Mouse (Mus musculus): Measurements from ENCODE around the gene Vps37b. TPM values are rescaled to one million over a fixed set of nuclear protein-coding genes. Genes with fewer than 3 reads are reported as not detected.

The Vps37b gene
- total RNA-seq (2023), result 907 TPM

DNA sequence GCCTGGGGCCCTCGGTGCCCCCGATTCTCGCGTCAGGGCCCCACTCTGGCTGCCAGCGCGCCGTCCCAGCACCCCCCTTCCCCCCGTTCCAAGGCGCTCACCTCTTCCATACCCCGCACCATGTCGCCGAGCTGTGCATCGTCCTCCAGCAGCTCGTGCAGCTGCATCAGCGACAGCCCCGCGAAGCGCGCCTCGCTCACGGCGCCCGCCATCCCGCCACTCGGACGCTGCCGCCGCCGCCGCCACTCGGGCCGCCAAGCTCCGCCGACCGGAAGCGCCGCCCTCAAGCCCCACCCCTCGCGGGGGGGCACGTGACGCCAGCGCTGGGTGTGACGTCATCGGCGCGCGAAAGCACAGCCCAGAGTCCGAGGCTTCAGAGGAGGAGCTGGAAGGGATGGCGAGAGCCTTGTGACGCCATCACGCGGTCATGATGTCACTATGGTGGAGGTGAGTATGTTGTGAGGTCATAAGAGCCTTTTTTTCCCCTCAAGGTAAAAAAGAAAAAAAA is at the start of gene Vps37b:
Gene Vps37b, minus strand, starts transcription at position 270 of the 508 bp plus-strand sequence.

DNA sequence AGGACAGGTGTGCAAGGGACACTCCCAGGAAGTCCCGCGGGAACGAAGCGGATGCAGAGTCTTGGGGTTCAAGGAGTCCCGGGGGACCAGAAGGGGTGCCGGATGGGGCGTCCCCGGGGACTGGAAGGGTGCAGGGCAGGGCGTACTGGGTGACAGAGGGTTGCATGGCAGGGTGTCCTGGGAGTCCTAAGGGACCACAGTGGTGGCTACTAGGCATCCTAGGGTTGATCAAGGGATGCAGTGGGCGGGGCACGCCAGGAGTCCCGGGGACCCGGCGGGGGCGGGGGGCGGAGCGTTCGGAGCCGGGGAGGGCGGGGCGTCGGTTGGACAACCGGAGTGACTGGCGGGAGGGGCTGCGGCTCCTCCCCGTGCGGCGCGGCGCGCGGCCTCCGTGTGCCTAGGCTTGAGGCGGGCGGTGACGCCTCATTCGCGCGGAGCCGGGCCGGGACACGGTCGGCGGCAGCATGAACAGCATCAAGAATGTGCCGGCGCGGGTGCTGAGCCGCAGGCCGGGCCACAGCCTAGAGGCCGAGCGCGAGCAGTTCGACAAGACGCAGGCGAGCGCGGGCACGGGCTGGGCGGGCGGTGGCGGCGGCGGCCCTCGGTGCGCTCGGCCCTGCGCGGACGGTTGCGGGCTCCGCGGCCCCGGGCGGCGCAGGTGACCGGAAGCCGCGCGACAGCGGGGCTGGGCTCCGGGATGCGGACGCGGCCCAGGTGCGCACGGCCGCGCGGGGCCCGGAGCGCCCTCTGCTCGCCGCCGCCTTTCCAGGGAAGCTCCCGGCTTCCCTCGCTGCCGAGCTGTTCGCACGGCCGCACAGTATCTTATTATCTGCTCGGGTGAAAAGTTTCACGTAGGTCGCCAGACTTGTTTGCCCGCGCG is 58.5 kb downstream of the Vps37b start, which contains the start of gene Hip1r:
Gene Hip1r, plus strand, starts transcription at position 330 of the 880 bp plus-strand sequence.

Other genes with a start within 250 kb of the Vps37b start
- gene Hcar2, start 166.8 kb downstream of the Vps37b start, total RNA-seq (2023), result 2.3 TPM
- not detected for gene Hcar1, start 152.2 kb downstream of the Vps37b start, total RNA-seq (2023)
- 41.4 TPM for gene Denr, start 125.1 kb downstream of the Vps37b start, total RNA-seq (2023)
- not detected for gene Gm43518, start 104.9 kb downstream of the Vps37b start, total RNA-seq (2023)
- 2.6 TPM for gene Ccdc62, start 101.6 kb downstream of the Vps37b start, total RNA-seq (2023)
- gene Hip1r, start 58.6 kb downstream of the Vps37b start, total RNA-seq (2023), result 48.9 TPM
- 20.5 TPM for gene Abcb9, start 63.5 kb upstream of the Vps37b start, total RNA-seq (2023)
- gene Ogfod2, start 80.0 kb upstream of the Vps37b start, total RNA-seq (2023), result 17.5 TPM
- gene Arl6ip4, start 83.8 kb upstream of the Vps37b start, total RNA-seq (2023), result 37.0 TPM
- 88.9 TPM for gene Pitpnm2, start 217.5 kb upstream of the Vps37b start, total RNA-seq (2023)